Mouse (Mus musculus) effector memory CD4-positive, alpha-beta T cell, adult 5 months (primary cell): ENCODE results near the gene Kcnip1. TPM values are rescaled to one million over a fixed set of nuclear protein-coding genes. Genes with fewer than 3 reads are reported as not detected.

ENCODE experiments used
- polyA plus RNA-seq: library from polyadenylated mRNA; unstranded; fragments of 100-300 nt; shearing (Covaris generic); gene quantifications from one replicate; pipeline ENCODE4 v1.2.1, GENCODE M21; 2017

The Kcnip1 gene
- not detected for polyA plus RNA-seq

GRCm38 (mm10) chr11:33992938-33993337 lies at the start of gene Kcnip1:
Gene Kcnip1 (minus strand): TSS chr11:33993152.

DNA sequence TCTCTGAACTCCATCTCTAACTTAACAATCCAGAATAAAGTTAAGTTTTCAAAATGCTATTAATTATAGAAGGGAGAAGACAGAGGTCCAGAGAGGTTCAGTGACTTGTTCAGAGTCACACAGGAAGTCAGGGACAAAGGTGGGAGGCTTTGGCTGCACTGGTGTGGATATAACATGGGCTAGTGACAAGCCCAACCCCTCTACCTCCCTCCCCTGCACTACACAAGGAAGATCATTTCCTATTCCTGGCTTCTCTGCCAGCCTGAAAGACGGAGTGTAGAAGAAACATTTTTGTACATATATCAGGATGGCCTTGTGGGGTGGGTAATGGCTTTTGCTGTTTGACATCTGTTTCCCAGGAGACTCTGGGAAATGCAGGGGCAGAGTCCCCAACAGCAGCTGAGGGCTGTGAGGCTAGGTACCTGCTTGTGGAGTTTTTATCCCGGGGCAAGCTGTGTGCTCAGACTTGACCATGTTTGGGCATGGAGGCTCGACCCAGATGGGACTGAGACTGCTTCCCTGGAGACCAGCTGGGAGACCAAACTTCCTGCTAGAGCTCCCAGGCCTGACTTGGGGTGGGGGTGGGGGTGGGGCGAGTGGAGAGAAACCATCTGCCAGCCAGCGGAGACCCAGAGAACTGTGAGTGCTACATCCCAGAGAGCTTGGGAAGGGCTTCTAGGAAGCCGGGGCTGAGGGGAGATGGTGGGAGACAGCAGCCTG lies 30.1 kb downstream of the Kcnip1 start, which contains the start of gene Kcnmb1:
TSS of gene Kcnmb1 (plus strand) at position 326 of the 720 bp plus-strand sequence.

DNA sequence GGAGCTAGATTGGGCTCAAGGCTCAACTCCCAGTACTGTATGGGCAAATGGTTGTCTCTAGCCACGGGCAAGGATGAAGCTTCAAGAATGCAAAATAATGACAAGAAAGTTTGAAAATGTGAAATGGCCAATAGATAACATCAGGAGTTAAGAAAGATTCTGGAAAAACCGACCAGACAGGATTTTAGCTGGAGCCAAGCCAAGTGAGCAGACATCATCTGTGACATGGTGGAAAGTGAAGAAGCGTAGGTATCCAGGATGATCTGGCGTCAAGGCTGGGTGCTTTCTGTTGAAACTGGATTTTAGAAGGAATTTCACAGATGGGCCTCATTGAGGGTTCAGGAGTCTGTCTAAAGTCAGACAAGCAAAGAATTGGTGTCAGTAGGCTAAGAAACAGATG lies 394.0 kb downstream of the Kcnip1 start, which contains the start of gene D130052B06Rik:
TSS of gene D130052B06Rik (plus strand) at position 317 of the 400 bp plus-strand sequence.

Other genes starting within 250 kb of the Kcnip1 start
- 0.26 TPM for gene Kcnmb1, start 30.1 kb downstream of the Kcnip1 start, polyA plus RNA-seq
- 436 TPM for gene Lcp2, start 53.8 kb upstream of the Kcnip1 start, polyA plus RNA-seq
- 0.56 TPM for gene 4930469K13Rik, start 105.4 kb upstream of the Kcnip1 start, polyA plus RNA-seq
- gene Foxi1, start 214.9 kb upstream of the Kcnip1 start, polyA plus RNA-seq = not detected